Mouse (Mus musculus) heart, postnatal 0 days (tissue): ENCODE results near the gene Dnajb11. TPM values are rescaled to one million over a fixed set of nuclear protein-coding genes. Genes with fewer than 3 reads are reported as not detected.

Experiments
- ATAC-seq: fragments of 200-750 bp; cut with Nextera tagmentation; 2 replicates; pipeline ENCODE4 v1.8.0; 2017; ENCODE audit warnings: low read depth, moderate number of reproducible peaks, moderate library complexity; ENCODE audit not compliant: insufficient read depth
- DNase-seq: peaks from one replicate; pipeline ENCODE4 v3.0.0-alpha.2; 2016; ENCODE audit warnings: low spot score
- H3K27ac ChIP-seq: fragments of 300-500 bp; sonication (generic); 2 replicates; pipeline ENCODE4 v1.5.1; 2014; ENCODE audit warnings: low read depth, mild to moderate bottlenecking
- H3K27me3 ChIP-seq: fragments of 300-500 bp; sonication (generic); 2 replicates; pipeline ENCODE4 v1.6.1; 2014; ENCODE audit warnings: low read length, mixed read lengths; ENCODE audit not compliant: control insufficient read depth, insufficient read depth
- H3K36me3 ChIP-seq: fragments of 300-500 bp; sonication (generic); replicated peaks from 2 replicates; pipeline ENCODE4 v1.6.1; 2014; ENCODE audit warnings: low read length, mixed read lengths; ENCODE audit not compliant: control insufficient read depth, insufficient read depth
- H3K4me1 ChIP-seq: fragments of 300-500 bp; sonication (generic); 2 replicates; pipeline ENCODE4 v1.6.1; 2014; ENCODE audit warnings: antibody characterized with exemption; ENCODE audit not compliant: control insufficient read depth, insufficient read depth
- H3K4me2 ChIP-seq: fragments of 300-500 bp; sonication (generic); 2 replicates; pipeline ENCODE4 v1.6.1; 2014; ENCODE audit warnings: low read depth, mild to moderate bottlenecking, low read length, moderate library complexity
- H3K4me3 ChIP-seq: fragments of 300-500 bp; sonication (generic); 2 replicates; pipeline ENCODE4 v1.5.1; 2014; ENCODE audit warnings: low read depth, low read length
- H3K9ac ChIP-seq: fragments of 300-500 bp; sonication (generic); replicated peaks from 2 replicates; pipeline ENCODE4 v1.6.1; 2014; ENCODE audit warnings: low read depth, low read length, mixed read lengths
- H3K9me3 ChIP-seq: fragments of 300-500 bp; sonication (generic); replicated peaks from 2 replicates; pipeline ENCODE4 v1.6.1; 2016; ENCODE audit warnings: low read length; ENCODE audit not compliant: control insufficient read depth
- CTCF ChIP-seq: IDR thresholded peaks from 2 replicates; pipeline ENCODE4 v1.5.1; 2016; ENCODE audit warnings: antibody characterized with exemption, control low read depth, low read depth
- EP300 ChIP-seq: IDR thresholded peaks from 2 replicates; pipeline ENCODE4 v1.6.1; 2016; ENCODE audit warnings: antibody characterized with exemption, low read depth
- WGBS: fragments of 180-500 bp; shearing (Covaris S2); extraction: QIAGEN DNeasy Blood & Tissue Kit; methylation state at CpG from one replicate; pipeline ENCODE4 v1.1.7; 2014; 5-methylcytosine and 5-hydroxymethylcytosine counted together
- polyA plus RNA-seq: library from polyadenylated mRNA; unstranded; fragments of >200 nt; fragmentation: Nextera tagmentation; extraction: Ambion mirVana; gene quantifications from 2 replicates; pipeline ENCODE4 v1.2.1, GENCODE M21; 2015
- total RNA-seq: library from RNA; depleted of rRNA; stranded (reverse); fragments of >200 nt; gene quantifications from 2 replicates; pipeline ENCODE4 v1.2.3, GENCODE M21; 2014; ENCODE audit warnings: low replicate concordance

Gene Dnajb11
- total and polyA plus RNA-seq, 2 experiments from 2014 or later, result 27.7 to 56.2 TPM

DNA sequence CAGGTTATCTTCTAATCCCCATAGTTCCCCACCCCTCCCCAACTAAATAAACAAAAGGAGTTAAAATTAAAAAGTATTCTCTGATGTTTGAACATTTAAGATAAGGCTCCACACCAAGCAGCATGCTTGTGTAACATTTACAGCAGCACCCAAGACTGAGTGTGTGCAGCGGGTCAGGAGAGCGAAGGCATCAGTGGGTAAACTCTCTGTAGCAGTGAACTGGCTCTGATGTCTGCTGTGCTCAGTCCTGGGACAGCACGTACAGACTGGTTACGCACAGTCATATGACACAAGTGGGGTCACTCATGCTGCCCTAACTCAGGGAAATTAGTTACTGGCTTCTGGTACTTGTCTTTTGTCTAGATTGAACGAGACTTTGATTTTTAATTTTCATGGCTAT is 14.8 kb upstream of the Dnajb11 start:
- no peak overlapping the region for H3K4me3 ChIP-seq
- no peak overlapping the region for H3K27ac ChIP-seq
- H3K9me3 ChIP-seq, result no peaks in the 10 kb centered on the region
- H3K4me2 ChIP-seq, result no peak overlapping the region
- TF ChIP-seq EP300 (no peak), CTCF (no peak)
- no peak for ATAC-seq
- no peaks in the 10 kb centered on the region for H3K27me3 ChIP-seq
- WGBS, result 93% methylated on average over 5 of the region's 5 CpGs
- peaks cover 31% of the 10 kb centered on the region for H3K4me1 ChIP-seq
- H3K36me3 ChIP-seq, result no peaks in the 10 kb centered on the region; the same call in 1 of the 2 replicates
- no peak overlapping the region for H3K9ac ChIP-seq
- no peak for DNase-seq

DNA sequence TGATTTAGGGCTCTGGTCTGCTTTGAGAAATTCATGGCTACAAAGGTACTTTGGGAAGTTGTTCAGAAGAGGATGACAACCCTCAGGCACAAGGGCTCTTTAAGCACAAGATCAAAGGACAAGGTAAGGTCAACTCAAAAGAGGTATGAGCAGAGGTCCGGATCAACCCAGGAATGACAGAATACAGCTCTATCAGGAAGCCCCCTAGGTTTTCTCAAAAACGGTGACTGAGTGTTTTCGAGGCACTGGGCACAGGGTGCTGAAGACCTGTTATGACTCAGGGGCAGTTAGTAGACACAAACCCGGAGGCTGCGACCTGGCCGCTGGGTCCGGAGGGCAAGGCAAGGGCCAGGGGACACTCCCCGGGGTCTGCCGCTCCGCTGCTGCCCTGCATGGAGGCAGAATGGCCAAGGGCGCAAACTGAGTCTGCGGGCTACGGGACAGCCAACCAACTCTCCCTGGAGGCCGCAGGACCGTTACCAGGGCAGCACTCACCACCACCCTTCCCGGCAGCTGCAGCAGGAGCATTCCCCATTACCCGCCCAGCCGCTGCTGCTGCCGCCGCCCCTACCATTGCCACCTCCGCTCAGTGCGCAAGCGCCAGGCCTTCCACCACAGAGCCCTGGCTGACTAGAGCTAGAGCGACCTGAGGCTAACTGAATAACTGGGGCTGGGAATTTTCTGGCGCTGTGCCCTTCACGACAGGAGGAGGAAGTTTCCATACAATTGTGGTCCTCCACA is 13.4 kb upstream of the Dnajb11 start:
- Histone ChIP-seq H3K4me3 (peak overlapping the region; percentile 63), H3K36me3 (no peaks in the 10 kb centered on the region; the same call in 1 of the 2 replicates), H3K4me1 (peaks cover 22% of the 10 kb centered on the region), H3K4me2 (peak overlapping the region; percentile 88), H3K9ac (peak overlapping the region; percentile 76), H3K27ac (peak overlapping the region; percentile 84), H3K9me3 (no peaks in the 10 kb centered on the region), H3K27me3 (no peaks in the 10 kb centered on the region)
- ATAC-seq (peak; percentile 95), DNase-seq (peak; percentile 86)
- TF ChIP-seq CTCF (no peak), EP300 (no peak)
- 9% methylated on average over 24 of the region's 26 CpGs for WGBS

DNA sequence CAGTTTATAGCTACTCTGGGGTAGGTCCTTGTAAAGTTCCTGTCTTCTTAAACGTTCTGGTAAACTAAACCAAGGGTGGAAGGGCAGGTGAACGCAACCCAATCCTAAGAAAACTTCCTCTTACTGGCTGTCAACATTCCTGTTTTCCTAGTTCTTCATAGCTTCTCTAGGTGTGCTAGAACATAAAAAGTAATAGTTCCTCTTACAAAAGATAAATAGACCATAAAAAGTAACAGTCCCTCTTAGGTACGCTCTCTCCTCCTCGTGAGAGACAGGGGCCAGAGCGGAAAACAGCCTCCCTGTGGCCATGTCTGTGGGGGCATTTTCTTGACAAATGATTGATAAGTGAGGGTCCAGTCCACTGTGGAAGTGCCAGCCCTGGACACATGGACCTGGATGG is 12.8 kb upstream of the Dnajb11 start:
- Histone ChIP-seq H3K4me1 (peaks cover 16% of the 10 kb centered on the region), H3K36me3 (no peaks in the 10 kb centered on the region; the same call in 1 of the 2 replicates), H3K9me3 (no peaks in the 10 kb centered on the region), H3K9ac (peak overlapping the region; percentile 76; the same call in 1 of the 2 replicates), H3K27ac (peak overlapping the region; percentile 84), H3K4me2 (peak overlapping the region; percentile 88), H3K4me3 (peak overlapping the region; percentile 63), H3K27me3 (no peaks in the 10 kb centered on the region)
- no peak for DNase-seq
- whole genome bisulfite sequencing, result 70% methylated on average over 5 of the region's 5 CpGs
- TF ChIP-seq EP300 (no peak), CTCF (no peak)
- no peak for ATAC-seq

DNA sequence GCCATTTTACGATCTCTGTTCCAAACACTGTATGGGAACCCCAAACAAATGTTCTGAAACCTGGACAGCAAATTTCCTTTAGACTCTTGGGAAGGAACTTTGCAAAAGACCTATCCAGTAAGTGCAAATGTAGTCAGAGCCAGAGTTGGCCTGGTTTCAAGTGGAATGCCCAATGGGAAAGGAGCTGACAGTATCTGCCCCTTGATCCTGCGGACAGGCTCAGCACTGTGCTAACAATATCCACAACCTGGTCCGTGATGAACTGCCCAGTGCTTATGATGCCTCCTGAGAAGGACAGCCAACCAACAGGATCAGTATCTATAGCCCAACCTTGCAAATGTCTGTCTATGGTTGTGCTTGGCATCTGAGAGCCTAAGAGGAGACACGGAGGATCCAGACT is 12.2 kb upstream of the Dnajb11 start:
- ATAC-seq, result no peak

DNA sequence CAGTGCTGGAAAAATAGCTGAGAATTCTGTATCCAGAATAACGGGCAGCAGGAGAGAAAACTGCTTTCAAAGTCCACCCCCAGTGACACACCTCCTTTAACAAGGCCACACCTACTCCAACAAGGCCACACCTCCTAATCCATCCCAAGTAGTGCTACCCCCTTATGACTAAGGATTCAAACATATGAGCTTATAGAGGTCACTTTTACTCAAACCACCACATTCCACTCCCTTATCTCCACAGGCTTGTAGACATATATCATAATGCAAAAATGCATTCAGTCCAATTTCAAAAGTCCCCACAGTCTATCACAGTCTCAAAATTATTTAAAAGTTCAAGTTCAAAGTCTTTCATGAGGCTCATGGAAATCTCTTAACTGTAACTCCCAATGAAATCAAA is 10.0 kb upstream of the Dnajb11 start:
- WGBS, result 88% methylated on average over 1 of the region's 1 CpGs
- no peaks in the 10 kb centered on the region for H3K27me3 ChIP-seq
- no peak for TF ChIP-seq CTCF
- no peak for TF ChIP-seq EP300

More for the DNA sequence above, 12.2 kb upstream of the Dnajb11 start:
- Histone ChIP-seq H3K36me3 (no peaks in the 10 kb centered on the region; the same call in 1 of the 2 replicates), H3K27me3 (no peaks in the 10 kb centered on the region), H3K27ac (no peak overlapping the region), H3K4me3 (no peak overlapping the region), H3K9ac (no peak overlapping the region), H3K9me3 (no peaks in the 10 kb centered on the region), H3K4me1 (peaks cover 10% of the 10 kb centered on the region), H3K4me2 (no peak overlapping the region)
- no peak for DNase-seq
- TF ChIP-seq CTCF (no peak), EP300 (no peak)
- 68% methylated on average over 4 of the region's 4 CpGs for WGBS

More for the DNA sequence above, 10.0 kb upstream of the Dnajb11 start:
- Histone ChIP-seq H3K9ac (no peak overlapping the region), H3K4me3 (no peak overlapping the region), H3K36me3 (no peaks in the 10 kb centered on the region), H3K27ac (no peak overlapping the region), H3K4me2 (no peak overlapping the region), H3K9me3 (no peaks in the 10 kb centered on the region), H3K4me1 (peaks cover 7% of the 10 kb centered on the region; the same call in 1 of the 2 replicates)
- ATAC-seq, result no peak
- DNase-seq, result no peak
